Mouse (Mus musculus) heart, embryonic 10.5 days (tissue): ENCODE results near the gene Zfp672. TPM values are rescaled to one million over a fixed set of nuclear protein-coding genes. Genes with fewer than 3 reads are reported as not detected.
"Not testable (repeated sequence)": the region's sequence is repeated elsewhere in the genome, so short reads cannot be mapped to it uniquely, and the experiment has no call there.

Experiments used
- DNase-seq: peaks from one replicate; pipeline ENCODE4 v3.0.0-alpha.2; 2017; ENCODE audit warnings: low spot score
- H3K27ac ChIP-seq: fragments of 300-500 bp; sonication (generic); 2 replicates; pipeline ENCODE4 v1.5.1; 2016; ENCODE audit warnings: mild to moderate bottlenecking
- H3K27me3 ChIP-seq: fragments of 300-500 bp; sonication (generic); 2 replicates; pipeline ENCODE4 v1.6.1; 2016; ENCODE audit warnings: mild to moderate bottlenecking; ENCODE audit not compliant: poor library complexity, insufficient read depth, severe bottlenecking
- H3K36me3 ChIP-seq: fragments of 300-500 bp; sonication (generic); 2 replicates; pipeline ENCODE4 v1.6.1; 2016; ENCODE audit warnings: mild to moderate bottlenecking, moderate library complexity
- H3K4me1 ChIP-seq: fragments of 300-500 bp; sonication (generic); 2 replicates; pipeline ENCODE4 v1.6.1; 2016; ENCODE audit warnings: mild to moderate bottlenecking
- H3K4me3 ChIP-seq: fragments of 300-500 bp; sonication (generic); 2 replicates; pipeline ENCODE4 v1.5.1; 2016; ENCODE audit warnings: mild to moderate bottlenecking, moderate library complexity
- H3K9me3 ChIP-seq: fragments of 300-500 bp; sonication (generic); 2 replicates; pipeline ENCODE4 v1.6.1; 2016; ENCODE audit warnings: mild to moderate bottlenecking, moderate library complexity
- WGBS: fragments of 180-500 bp; shearing (Covaris S2); methylation state at CpG from one replicate; pipeline ENCODE4 v1.1.7; 2016; 5-methylcytosine and 5-hydroxymethylcytosine counted together
- polyA plus RNA-seq: library from polyadenylated mRNA; unstranded; fragments of >200 nt; fragmentation: Nextera tagmentation; extraction: Ambion mirVana; gene quantifications from 2 replicates; pipeline ENCODE4 v1.2.1, GENCODE M21; 2016

Zfp672 gene
- 30.4 and 31.6 TPM in 2 replicates for polyA plus RNA-seq

DNA sequence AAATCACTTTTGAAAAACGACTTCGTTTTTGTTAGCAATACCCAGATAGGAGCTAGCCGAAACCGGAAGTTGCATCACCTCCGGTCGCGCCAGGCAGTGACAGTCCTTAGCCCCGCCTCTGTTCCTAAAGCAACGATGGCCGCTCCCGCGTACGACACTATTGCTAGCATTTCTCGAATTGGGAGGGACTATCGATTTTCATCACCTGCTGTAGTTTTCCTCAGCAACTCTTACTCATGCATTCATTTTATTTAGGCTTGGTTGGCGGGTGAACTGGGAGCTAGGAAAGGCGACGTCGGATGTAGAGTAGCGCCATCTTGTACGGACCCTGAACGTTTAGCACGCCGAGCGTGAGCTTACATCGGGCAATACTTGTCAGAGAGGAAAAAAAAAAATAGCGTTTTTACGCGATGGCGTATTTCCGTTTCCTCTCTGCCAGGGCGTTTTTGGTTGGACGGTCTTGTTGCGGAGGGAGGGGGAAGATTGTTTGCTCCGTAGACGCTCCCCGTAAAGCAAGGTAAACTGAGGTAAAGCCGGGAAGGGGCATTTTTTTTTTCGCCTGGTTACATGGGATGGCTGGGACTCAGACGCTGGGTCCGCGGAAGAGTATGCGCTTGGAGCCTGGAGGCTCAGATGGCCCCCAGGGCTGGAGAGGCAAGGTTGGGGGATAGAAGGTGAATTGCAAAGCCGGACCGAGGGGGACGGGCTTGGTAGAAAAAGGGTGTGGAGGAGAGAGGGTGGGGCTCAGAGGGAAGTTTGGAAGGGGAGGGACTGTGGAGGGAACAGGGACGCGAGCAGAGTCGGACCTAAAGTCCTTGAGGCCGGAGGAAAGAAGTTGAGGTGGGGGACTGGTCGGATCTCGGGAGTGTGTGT, at the start of gene Zfp672, which contains the start of gene Sh3bp5l:
Zfp672 (minus strand) TSS at position 64 of the 873 bp plus-strand sequence.
Sh3bp5l (plus strand) TSS at position 449 of the 873 bp plus-strand sequence.
- under 1% methylated on average over 52 of the region's 52 CpGs for WGBS
- peak; percentile 97 for DNase-seq
- Histone ChIP-seq H3K9me3 (no peaks in the 10 kb centered on the region), H3K27ac (peak within 1 kb of the TSS; percentile 94), H3K36me3 (peaks cover 41% of the 10 kb centered on the region), H3K27me3 (no peaks in the 10 kb centered on the region), H3K4me1 (peaks cover 37% of the 10 kb centered on the region), H3K4me3 (peak within 1 kb of the TSS; percentile 91)

- H3K9me3 ChIP-seq, result no peaks in the 10 kb centered on the region
- no peak overlapping the region for H3K27ac ChIP-seq
- H3K4me1 ChIP-seq, result no peaks in the 10 kb centered on the region
- no peak for DNase-seq
- H3K4me3 ChIP-seq, result no peak overlapping the region
- WGBS, result 77% methylated on average over 1 of the region's 1 CpGs
- no peaks in the 10 kb centered on the region for H3K36me3 ChIP-seq
- H3K27me3 ChIP-seq, result peaks cover 3% of the 10 kb centered on the region; the same call in 1 of the 2 replicates
Measured at GRCm38 (mm10) chr11:58379516-58379915, 49.4 kb upstream of the Zfp672 start.

DNA sequence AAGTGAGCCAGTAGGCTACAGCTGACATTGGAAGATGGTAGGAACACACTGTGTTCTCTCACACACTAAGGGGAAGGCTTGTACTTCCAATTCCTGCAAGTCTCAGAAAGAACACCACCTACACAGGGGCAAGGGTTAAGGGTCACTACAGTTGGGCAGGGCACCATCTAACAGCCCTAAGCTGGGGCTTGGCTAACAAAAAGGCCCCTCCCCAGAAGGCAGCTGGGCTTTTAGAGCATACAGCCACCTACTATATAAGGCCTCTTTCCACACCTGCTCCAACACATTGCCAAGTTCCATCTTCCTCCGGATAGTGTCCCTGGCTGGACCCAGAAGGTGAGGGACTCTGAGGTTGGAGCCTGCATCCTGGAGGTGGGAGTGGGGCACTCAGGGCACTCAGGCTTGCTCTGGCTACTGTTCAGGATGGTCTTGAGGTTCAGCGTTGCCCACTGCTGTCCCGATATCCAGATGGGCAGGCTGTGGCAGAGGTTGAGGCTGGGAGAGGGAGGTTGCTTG, 48.7 kb upstream of the Zfp672 start, which contains the start of gene Lypd8:
Lypd8 (plus strand) TSS at position 281 of the 516 bp plus-strand sequence.
- no peak for DNase-seq
- no peaks in the 10 kb centered on the region for H3K9me3 ChIP-seq
- no peak within 1 kb of the TSS for H3K4me3 ChIP-seq
- 81% methylated on average over 3 of the region's 3 CpGs for WGBS
- no peaks in the 10 kb centered on the region for H3K36me3 ChIP-seq
- no peaks in the 10 kb centered on the region for H3K4me1 ChIP-seq
- no peaks in the 10 kb centered on the region for H3K27me3 ChIP-seq
- H3K27ac ChIP-seq, result no peak within 1 kb of the TSS

DNA sequence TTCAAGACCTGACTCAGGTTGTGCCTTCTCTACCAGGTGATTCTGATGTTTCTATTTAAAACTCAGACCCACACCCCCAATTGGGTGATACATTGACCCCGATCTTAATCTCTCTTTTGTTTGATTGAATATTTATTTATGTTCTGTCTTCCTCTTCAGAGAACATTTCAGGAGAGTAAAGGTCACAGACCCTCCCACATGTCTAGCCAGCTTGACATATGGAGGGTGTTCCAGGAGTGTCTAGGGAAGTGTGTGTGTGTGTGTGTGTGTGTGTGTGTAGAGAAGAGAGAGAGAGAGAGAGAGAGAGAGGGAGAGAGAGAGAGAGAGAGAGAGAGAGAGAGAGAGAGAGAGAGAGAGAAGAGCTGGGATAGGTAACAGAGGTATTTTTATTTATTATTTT, 47.5 kb upstream of the Zfp672 start:
- DNase-seq, result no peak
- 87% methylated on average over 1 of the region's 1 CpGs for WGBS

DNA sequence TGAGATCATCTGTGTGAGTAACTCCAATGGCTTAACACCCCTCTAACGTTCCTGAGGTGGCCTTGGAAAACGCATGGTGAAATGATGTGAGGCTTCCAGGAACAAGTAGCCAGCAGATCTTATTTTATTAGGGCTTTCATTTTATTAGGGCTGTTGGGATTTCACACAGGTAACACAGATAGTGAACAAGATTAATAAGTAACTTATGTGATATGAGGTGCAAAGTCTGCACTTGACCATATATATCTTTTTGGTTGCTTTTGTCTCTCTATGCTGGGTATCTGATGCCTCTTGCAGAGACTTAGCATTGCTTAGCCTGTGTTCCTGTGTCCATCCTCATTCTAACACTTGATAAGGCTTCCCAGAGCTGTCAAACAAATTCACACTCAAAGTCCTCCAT, 47.1 kb upstream of the Zfp672 start:
- Histone ChIP-seq H3K4me3 (no peak overlapping the region), H3K9me3 (no peaks in the 10 kb centered on the region), H3K27ac (no peak overlapping the region), H3K4me1 (no peaks in the 10 kb centered on the region), H3K27me3 (no peaks in the 10 kb centered on the region), H3K36me3 (no peaks in the 10 kb centered on the region)
- no peak for DNase-seq
- 78% methylated on average over 2 of the region's 2 CpGs for WGBS

More for the DNA sequence above, 47.5 kb upstream of the Zfp672 start:
- Histone ChIP-seq H3K4me1 (no peaks in the 10 kb centered on the region), H3K27ac (no peak overlapping the region), H3K27me3 (no peaks in the 10 kb centered on the region), H3K9me3 (no peaks in the 10 kb centered on the region), H3K36me3 (no peaks in the 10 kb centered on the region), H3K4me3 (no peak overlapping the region)

- not testable (repeated sequence) for H3K36me3 ChIP-seq, DNase-seq, H3K27ac ChIP-seq, H3K4me1 ChIP-seq, H3K4me3 ChIP-seq, H3K9me3 ChIP-seq, H3K27me3 ChIP-seq
- WGBS, result no CpG with 5 or more reads among the region's 6 CpGs
Measured at GRCm38 (mm10) chr11:58366191-58366590, 36.1 kb upstream of the Zfp672 start.

- H3K36me3 ChIP-seq, result no peaks in the 10 kb centered on the region
- no peak for DNase-seq
- H3K27ac ChIP-seq, result no peak overlapping the region
- H3K9me3 ChIP-seq, result no peaks in the 10 kb centered on the region
- no peaks in the 10 kb centered on the region for H3K4me1 ChIP-seq
- H3K4me3 ChIP-seq, result no peak overlapping the region
- H3K27me3 ChIP-seq, result no peaks in the 10 kb centered on the region
- 66% methylated on average over 3 of the region's 3 CpGs for WGBS
Measured at GRCm38 (mm10) chr11:58364454-58364853, 34.3 kb upstream of the Zfp672 start.

DNA sequence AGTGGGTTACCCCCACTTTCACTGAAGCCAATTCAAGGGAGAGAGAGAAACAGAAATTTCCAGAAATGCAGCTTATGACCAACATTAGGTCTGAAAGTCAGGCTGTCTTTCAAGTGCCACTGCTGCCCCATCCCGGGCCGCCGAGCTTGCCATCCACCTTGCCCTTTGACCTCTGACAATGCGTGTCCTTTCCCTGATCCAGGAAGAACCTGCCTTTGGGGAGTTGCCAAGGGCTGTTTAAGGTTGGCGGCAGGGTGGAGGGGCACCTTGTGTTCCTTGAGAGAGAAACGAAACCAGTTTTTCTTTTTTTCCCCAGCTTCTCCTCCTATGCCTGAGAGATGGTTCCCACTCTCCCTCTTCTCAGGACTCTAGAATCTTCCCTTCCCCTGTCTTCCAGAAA, 32.4 kb upstream of the Zfp672 start:
- WGBS, result no CpG with 5 or more reads among the region's 6 CpGs
- not testable (repeated sequence) for H3K4me3 ChIP-seq, H3K9me3 ChIP-seq, H3K27me3 ChIP-seq, H3K36me3 ChIP-seq, H3K4me1 ChIP-seq, DNase-seq, H3K27ac ChIP-seq

DNA sequence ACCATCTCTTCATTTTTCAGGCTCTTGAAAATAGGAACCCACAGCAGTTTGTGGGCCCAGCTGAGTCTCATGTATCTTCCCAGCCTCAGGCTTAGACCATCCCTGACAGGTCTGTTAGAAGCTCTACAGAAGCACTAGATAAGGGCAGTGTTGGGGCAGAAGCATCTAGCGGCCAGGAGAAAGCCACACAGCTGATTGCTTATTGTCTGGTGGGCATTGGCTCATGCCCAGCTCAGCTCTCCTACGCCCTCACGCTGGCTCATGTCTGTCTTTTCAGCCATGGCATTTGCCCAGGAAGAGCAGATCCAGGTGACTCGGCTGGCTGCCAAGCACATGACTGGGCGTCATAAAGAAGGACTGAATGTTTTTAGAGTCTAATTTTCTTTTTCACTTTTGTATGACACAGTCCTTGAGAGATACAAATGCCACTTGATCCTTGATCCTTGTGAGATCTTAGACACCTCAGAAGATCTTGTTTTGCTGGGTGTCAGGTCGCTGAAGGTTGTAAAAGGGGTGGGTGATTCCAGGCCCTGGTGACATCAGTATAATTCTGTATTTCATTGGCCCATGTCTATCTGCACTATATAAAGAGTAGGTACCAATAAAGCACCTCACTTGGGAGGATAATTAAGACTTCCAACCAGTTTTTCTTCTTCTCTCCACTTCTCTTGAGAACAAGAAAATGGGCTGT, 27.9 kb upstream of the Zfp672 start:
- peaks cover 7% of the 10 kb centered on the region; the same call in 1 of the 2 replicates for H3K4me1 ChIP-seq
- no peak for DNase-seq
- no peaks in the 10 kb centered on the region for H3K36me3 ChIP-seq
- WGBS, result 83% methylated on average over 6 of the region's 6 CpGs
- no peaks in the 10 kb centered on the region for H3K27me3 ChIP-seq
- no peak overlapping the region for H3K4me3 ChIP-seq
- H3K9me3 ChIP-seq, result no peaks in the 10 kb centered on the region
- no peak overlapping the region for H3K27ac ChIP-seq

DNA sequence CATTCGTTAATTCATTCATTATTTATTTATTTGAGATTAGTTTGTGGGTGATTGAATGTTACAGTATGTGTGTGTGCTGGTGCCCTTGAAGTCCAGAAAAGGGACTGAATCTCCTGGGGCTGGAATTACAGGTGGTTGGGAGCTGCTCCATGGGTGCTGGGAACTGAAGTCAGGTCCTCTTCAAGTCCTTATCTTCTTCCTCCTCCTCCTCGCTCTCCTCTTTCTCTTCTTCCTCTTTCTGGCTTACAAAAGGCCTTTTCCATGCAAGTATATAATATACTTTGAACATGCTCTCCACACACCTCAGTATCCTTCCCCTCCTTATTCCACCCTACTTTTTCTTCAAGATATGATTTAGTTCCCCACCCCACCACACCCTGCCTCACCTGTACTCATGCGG, 26.9 kb upstream of the Zfp672 start:
- no peaks in the 10 kb centered on the region for H3K27me3 ChIP-seq
- 83% methylated on average over 3 of the region's 3 CpGs for WGBS
- DNase-seq, result no peak

GRCm38 (mm10) chr11:58354927-58355326, 24.8 kb upstream of the Zfp672 start:
- no peak overlapping the region for H3K4me3 ChIP-seq
- no peaks in the 10 kb centered on the region for H3K36me3 ChIP-seq
- H3K27me3 ChIP-seq, result no peaks in the 10 kb centered on the region
- no peak for DNase-seq
- 75% methylated on average over 3 of the region's 3 CpGs for WGBS
- peaks cover 7% of the 10 kb centered on the region; the same call in 1 of the 2 replicates for H3K4me1 ChIP-seq
- H3K27ac ChIP-seq, result no peak overlapping the region
- no peaks in the 10 kb centered on the region for H3K9me3 ChIP-seq

More for the DNA sequence above, 26.9 kb upstream of the Zfp672 start:
- Histone ChIP-seq H3K4me1 (peaks cover 7% of the 10 kb centered on the region; the same call in 1 of the 2 replicates), H3K27ac (no peak overlapping the region), H3K9me3 (no peaks in the 10 kb centered on the region), H3K4me3 (no peak overlapping the region), H3K36me3 (no peaks in the 10 kb centered on the region)

DNA sequence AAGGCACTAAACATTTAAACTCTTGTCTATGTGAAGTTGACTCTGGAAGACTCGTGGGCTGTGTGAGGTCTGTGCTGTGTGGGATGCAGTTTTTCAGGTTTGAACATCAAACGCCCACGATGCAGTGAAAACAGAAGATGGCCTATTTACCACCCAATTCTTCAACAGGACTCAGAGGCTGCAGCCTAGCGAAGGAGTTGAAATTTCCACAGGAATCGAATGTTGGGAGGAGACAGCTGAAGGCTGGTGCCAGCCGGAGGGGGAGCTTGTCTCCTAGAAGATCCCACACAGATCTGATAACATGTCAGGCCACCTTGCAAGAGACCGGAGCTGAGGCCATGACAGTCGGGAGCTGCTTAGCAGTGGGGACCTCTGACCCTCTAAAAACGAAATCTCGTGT, 24.3 kb upstream of the Zfp672 start:
- peaks cover 7% of the 10 kb centered on the region; the same call in 1 of the 2 replicates for H3K4me1 ChIP-seq
- H3K27ac ChIP-seq, result no peak overlapping the region
- 57% methylated on average over 10 of the region's 10 CpGs for WGBS
- no peak for DNase-seq
- no peaks in the 10 kb centered on the region for H3K9me3 ChIP-seq
- no peaks in the 10 kb centered on the region for H3K27me3 ChIP-seq
- H3K36me3 ChIP-seq, result no peaks in the 10 kb centered on the region
- no peak overlapping the region for H3K4me3 ChIP-seq

- Histone ChIP-seq H3K27ac (peak overlapping the region; percentile 9; the same call in 1 of the 2 replicates), H3K4me1 (peaks cover 7% of the 10 kb centered on the region; the same call in 1 of the 2 replicates), H3K9me3 (no peaks in the 10 kb centered on the region), H3K27me3 (no peaks in the 10 kb centered on the region), H3K4me3 (no peak overlapping the region), H3K36me3 (no peaks in the 10 kb centered on the region)
- DNase-seq, result no peak
- 63% methylated on average over 3 of the region's 3 CpGs for WGBS
Measured at GRCm38 (mm10) chr11:58353709-58354108, 23.6 kb upstream of the Zfp672 start.
